Mouse (Mus musculus) limb, embryonic 10.5 days (tissue): ENCODE measurements around the gene Zfp831. TPM values are rescaled to one million over a fixed set of nuclear protein-coding genes. Genes with fewer than 3 reads are reported as not detected.

ENCODE experiments used
- DNase-seq: peaks from one replicate; pipeline ENCODE4 v3.0.0-alpha.2; 2017; ENCODE audit warnings: low spot score
- H3K27ac ChIP-seq: fragments of 300-500 bp; sonication (generic); 2 replicates; pipeline ENCODE4 v1.5.1; 2016; ENCODE audit warnings: mild to moderate bottlenecking
- H3K27me3 ChIP-seq: fragments of 300-500 bp; sonication (generic); 2 replicates; pipeline ENCODE4 v1.6.1; 2016; ENCODE audit warnings: low read depth, mild to moderate bottlenecking; ENCODE audit not compliant: poor library complexity, severe bottlenecking
- H3K36me3 ChIP-seq: fragments of 300-500 bp; sonication (generic); 2 replicates; pipeline ENCODE4 v1.6.1; 2016; ENCODE audit warnings: mild to moderate bottlenecking, moderate library complexity
- H3K4me1 ChIP-seq: fragments of 300-500 bp; sonication (generic); 2 replicates; pipeline ENCODE4 v1.6.1; 2016
- H3K4me3 ChIP-seq: fragments of 300-500 bp; sonication (generic); 2 replicates; pipeline ENCODE4 v1.5.1; 2016; ENCODE audit warnings: mild to moderate bottlenecking, moderate library complexity
- H3K9me3 ChIP-seq: fragments of 300-500 bp; sonication (generic); replicated peaks from 2 replicates; pipeline ENCODE4 v1.6.1; 2016; ENCODE audit warnings: mild to moderate bottlenecking
- WGBS: fragments of 180-500 bp; shearing (Covaris S2); methylation state at CpG from one replicate; pipeline ENCODE4 v1.1.7; 2016; 5-methylcytosine and 5-hydroxymethylcytosine counted together
- polyA plus RNA-seq: library from polyadenylated mRNA; unstranded; fragments of >200 nt; fragmentation: Nextera tagmentation; extraction: Ambion mirVana; gene quantifications from 2 replicates; pipeline ENCODE4 v1.2.1, GENCODE M21; 2016

Zfp831 gene
- not detected in 2 replicates for polyA plus RNA-seq

GRCm38 (mm10) chr2:174643448-174644144 lies at the start of gene Zfp831:
TSS of gene Zfp831 (plus strand) at chr2:174643534.
- Histone ChIP-seq H3K27me3 (peaks cover 3% of the 10 kb centered on the region; the same call in 1 of the 2 replicates), H3K27ac (peak within 1 kb of the TSS; percentile 50; the same call in 1 of the 2 replicates), H3K36me3 (no peaks in the 10 kb centered on the region), H3K4me3 (no peak within 1 kb of the TSS), H3K4me1 (no peaks in the 10 kb centered on the region), H3K9me3 (no peaks in the 10 kb centered on the region)
- DNase-seq: no peak
- WGBS: 83% methylated on average over 18 of the region's 18 CpGs

- no peaks in the 10 kb centered on the region for H3K36me3 ChIP-seq
- DNase-seq: peak; percentile 41
- no peaks in the 10 kb centered on the region for H3K27me3 ChIP-seq
- no peak overlapping the region for H3K4me3 ChIP-seq
- WGBS: 77% methylated on average over 9 of the region's 9 CpGs
- no peak overlapping the region for H3K27ac ChIP-seq
- H3K4me1 ChIP-seq: peaks cover 19% of the 10 kb centered on the region
- H3K9me3 ChIP-seq: no peaks in the 10 kb centered on the region
These were observed 48.4 kb upstream of the Zfp831 start for GRCm38 (mm10) chr2:174594965-174595364.

GRCm38 (mm10) chr2:174595611-174596010 lies 47.7 kb upstream of the Zfp831 start:
- no peak for DNase-seq
- Histone ChIP-seq H3K4me3 (no peak overlapping the region), H3K27me3 (no peaks in the 10 kb centered on the region), H3K9me3 (no peaks in the 10 kb centered on the region), H3K27ac (no peak overlapping the region), H3K36me3 (no peaks in the 10 kb centered on the region), H3K4me1 (peaks cover 21% of the 10 kb centered on the region)
- WGBS: 79% methylated on average over 2 of the region's 2 CpGs

- Histone ChIP-seq H3K9me3 (no peaks in the 10 kb centered on the region), H3K27ac (no peak overlapping the region), H3K4me1 (peaks cover 21% of the 10 kb centered on the region), H3K27me3 (no peaks in the 10 kb centered on the region), H3K36me3 (no peaks in the 10 kb centered on the region), H3K4me3 (no peak overlapping the region)
- no peak for DNase-seq
- WGBS: 88% methylated on average over 15 of the region's 15 CpGs
These were observed 46.9 kb upstream of the Zfp831 start for GRCm38 (mm10) chr2:174596457-174596856.

- Histone ChIP-seq H3K27me3 (no peaks in the 10 kb centered on the region), H3K4me1 (peaks cover 26% of the 10 kb centered on the region), H3K9me3 (no peaks in the 10 kb centered on the region), H3K4me3 (no peak overlapping the region), H3K27ac (no peak overlapping the region), H3K36me3 (no peaks in the 10 kb centered on the region)
- WGBS: 81% methylated on average over 12 of the region's 12 CpGs
- no peak for DNase-seq
These were observed 44.9 kb upstream of the Zfp831 start for GRCm38 (mm10) chr2:174598451-174598850.

GRCm38 (mm10) chr2:174599071-174599635 lies 44.2 kb upstream of the Zfp831 start:
- WGBS: 80% methylated on average over 9 of the region's 9 CpGs
- H3K36me3 ChIP-seq: no peaks in the 10 kb centered on the region
- no peaks in the 10 kb centered on the region for H3K27me3 ChIP-seq
- no peak for DNase-seq
- no peaks in the 10 kb centered on the region for H3K9me3 ChIP-seq
- H3K4me1 ChIP-seq: peaks cover 26% of the 10 kb centered on the region
- H3K27ac ChIP-seq: no peak overlapping the region; the same call in 1 of the 2 replicates
- H3K4me3 ChIP-seq: no peak overlapping the region

GRCm38 (mm10) chr2:174599853-174600271 lies 43.5 kb upstream of the Zfp831 start:
- WGBS: 84% methylated on average over 9 of the region's 9 CpGs
- DNase-seq: no peak

GRCm38 (mm10) chr2:174601938-174602685 lies 41.2 kb upstream of the Zfp831 start:
- H3K27ac ChIP-seq: no peak overlapping the region
- H3K4me1 ChIP-seq: peaks cover 22% of the 10 kb centered on the region
- no peaks in the 10 kb centered on the region for H3K9me3 ChIP-seq
- DNase-seq: no peak
- 84% methylated on average over 9 of the region's 9 CpGs for WGBS
- H3K36me3 ChIP-seq: no peaks in the 10 kb centered on the region
- H3K4me3 ChIP-seq: no peak overlapping the region
- no peaks in the 10 kb centered on the region for H3K27me3 ChIP-seq

More at GRCm38 (mm10) chr2:174599853-174600271, 43.5 kb upstream of the Zfp831 start:
- no peaks in the 10 kb centered on the region for H3K27me3 ChIP-seq
- no peaks in the 10 kb centered on the region for H3K9me3 ChIP-seq
- H3K36me3 ChIP-seq: no peaks in the 10 kb centered on the region
- H3K4me3 ChIP-seq: no peak overlapping the region
- H3K4me1 ChIP-seq: peaks cover 26% of the 10 kb centered on the region
- H3K27ac ChIP-seq: no peak overlapping the region

GRCm38 (mm10) chr2:174603321-174603720 lies 40.0 kb upstream of the Zfp831 start:
- no peak for DNase-seq
- Histone ChIP-seq H3K27me3 (no peaks in the 10 kb centered on the region), H3K4me1 (peaks cover 22% of the 10 kb centered on the region), H3K36me3 (no peaks in the 10 kb centered on the region), H3K9me3 (no peaks in the 10 kb centered on the region), H3K27ac (no peak overlapping the region), H3K4me3 (no peak overlapping the region)
- 87% methylated on average over 7 of the region's 7 CpGs for WGBS

- WGBS: 97% methylated on average over 1 of the region's 1 CpGs
- Histone ChIP-seq H3K27ac (no peak overlapping the region), H3K27me3 (no peaks in the 10 kb centered on the region), H3K36me3 (no peaks in the 10 kb centered on the region), H3K9me3 (no peaks in the 10 kb centered on the region), H3K4me3 (no peak overlapping the region), H3K4me1 (peaks cover 7% of the 10 kb centered on the region; the same call in 1 of the 2 replicates)
- no peak for DNase-seq
These were observed 38.3 kb upstream of the Zfp831 start for GRCm38 (mm10) chr2:174605020-174605419.

- 86% methylated on average over 4 of the region's 4 CpGs for whole genome bisulfite sequencing
- no peak for DNase-seq
- no peak overlapping the region for H3K27ac ChIP-seq
- H3K4me1 ChIP-seq: 0 out of 2 replicates have a peak, but pooled peaks cover 5% of the 10 kb centered on the region
- no peaks in the 10 kb centered on the region for H3K9me3 ChIP-seq
- H3K27me3 ChIP-seq: no peaks in the 10 kb centered on the region
- no peaks in the 10 kb centered on the region for H3K36me3 ChIP-seq
- no peak overlapping the region for H3K4me3 ChIP-seq
These were observed 37.8 kb upstream of the Zfp831 start for GRCm38 (mm10) chr2:174605442-174606087.

- Histone ChIP-seq H3K27ac (no peak overlapping the region), H3K36me3 (no peaks in the 10 kb centered on the region), H3K4me1 (0 out of 2 replicates have a peak, but pooled peaks cover 5% of the 10 kb centered on the region), H3K27me3 (no peaks in the 10 kb centered on the region), H3K9me3 (no peaks in the 10 kb centered on the region), H3K4me3 (no peak overlapping the region)
- 83% methylated on average over 5 of the region's 5 CpGs for WGBS
- no peak for DNase-seq
These were observed 37.0 kb upstream of the Zfp831 start for GRCm38 (mm10) chr2:174606376-174606775.
